Mouse (Mus musculus): ENCODE data around the gene Zfp574. TPM values are rescaled to one million over a fixed set of nuclear protein-coding genes. Genes with fewer than 3 reads are reported as not detected.
A peak's percentile ranks its signal among the peaks of the same experiment; 100 is the strongest.
"Not testable (repeated sequence)": the region's sequence is repeated elsewhere in the genome, so short reads cannot be mapped to it uniquely, and the experiment has no call there.

The Zfp574 gene
- polyA plus RNA-seq (2012) = 3.0 and 3.4 TPM in 2 replicates

DNA sequence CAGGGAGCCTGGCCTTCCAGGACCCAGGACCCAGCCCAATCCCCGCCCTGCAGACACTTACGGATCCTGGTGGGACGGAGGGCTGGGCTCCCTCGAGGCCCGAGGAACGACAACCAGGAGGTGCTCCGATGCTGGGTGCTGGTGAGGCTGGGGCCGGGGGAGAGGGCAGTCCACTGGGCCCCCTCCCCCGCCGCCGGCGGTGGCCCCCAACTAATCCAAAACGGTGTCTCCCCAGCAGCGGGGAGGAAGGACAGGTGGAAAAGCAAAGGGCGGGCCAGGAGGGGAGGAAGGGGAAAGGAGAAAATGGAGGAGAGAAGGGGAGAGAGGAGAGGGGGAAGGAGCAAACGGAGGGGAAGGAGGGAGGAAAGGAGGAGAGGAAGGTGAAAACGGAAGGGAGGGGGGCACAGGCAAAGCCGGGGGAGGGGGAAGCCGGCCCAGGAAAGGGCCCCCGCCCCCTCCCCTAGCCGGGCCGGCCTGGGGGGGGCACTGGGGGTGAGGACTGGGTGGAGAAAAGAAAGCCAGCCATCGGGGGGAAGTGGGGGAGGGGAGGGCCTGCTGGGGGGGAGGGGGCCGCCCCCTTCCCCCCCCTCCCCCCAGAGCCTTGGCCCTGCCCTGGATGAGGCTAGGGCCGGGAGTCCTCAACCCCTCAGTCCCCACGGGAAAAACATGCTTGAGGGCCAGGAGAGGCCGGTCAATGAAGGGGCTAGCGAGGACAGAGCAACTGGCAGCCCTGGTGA is at the start of gene Zfp574, which contains the start of gene Grik5:
Gene Zfp574, plus strand, starts transcription at position 589 of the 737 bp plus-strand sequence.
Gene Grik5, minus strand, starts transcription at position 368 of the 737 bp plus-strand sequence.
- Histone ChIP-seq H3K4me1 (ENCODE audit: control insufficient read depth) (peaks cover 51% of the 10 kb centered on the region), H3K27me3 (ENCODE audit: control insufficient read depth) (peaks cover 26% of the 10 kb centered on the region), H3K36me3 (ENCODE audit: control insufficient read depth) (peaks cover 12% of the 10 kb centered on the region), H3K9me3 (ENCODE audit: control insufficient read depth, low read length) (no peaks in the 10 kb centered on the region), H3K4me3 (replicated peaks) (peak within 1 kb of the TSS; percentile 64)
- TF ChIP-seq TAL1 (IDR thresholded peaks at IDR 0.05; ENCODE audit: low read length) (no peak), GATA1 (IDR thresholded peaks at IDR 0.05; ENCODE audit: low read length) (no peak)

DNA sequence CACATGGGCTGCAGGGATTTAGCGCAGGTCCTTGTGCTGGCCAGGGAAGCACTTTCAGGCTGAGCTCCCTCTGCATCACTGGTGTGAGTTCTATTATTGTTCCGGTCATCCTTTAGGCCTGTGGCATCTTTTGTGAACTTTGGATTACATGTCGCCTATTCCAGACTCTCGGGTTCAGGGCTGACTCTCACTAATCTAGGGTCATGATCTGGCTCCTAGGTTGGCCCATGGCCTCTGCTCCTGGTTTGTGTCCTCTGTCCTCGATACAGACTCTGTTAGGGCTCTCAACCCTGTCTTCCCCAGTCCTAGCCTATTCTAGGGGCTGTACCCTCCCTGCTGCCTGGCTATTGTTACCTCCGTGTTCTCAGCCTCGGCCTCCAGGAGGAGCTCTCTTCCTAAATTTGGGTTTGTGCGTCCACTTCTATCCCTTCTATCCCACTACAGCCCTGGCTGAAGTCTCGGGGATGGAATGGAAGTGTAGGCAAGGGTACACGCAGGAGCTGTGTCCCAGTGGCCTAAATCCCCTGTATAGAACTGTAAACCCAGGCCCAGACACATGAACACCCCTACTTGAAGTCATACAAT is 46.4 kb upstream of the Zfp574 start:
- Histone ChIP-seq H3K4me1 (ENCODE audit: control insufficient read depth) (peaks cover 14% of the 10 kb centered on the region), H3K9me3 (ENCODE audit: control insufficient read depth, low read length) (no peaks in the 10 kb centered on the region), H3K36me3 (ENCODE audit: control insufficient read depth) (peaks cover 4% of the 10 kb centered on the region; the same call in 1 of the 2 replicates), H3K27me3 (ENCODE audit: control insufficient read depth) (no peaks in the 10 kb centered on the region), H3K4me3 (replicated peaks) (no peak overlapping the region)
- no peak for TF ChIP-seq TAL1 (IDR thresholded peaks at IDR 0.05; ENCODE audit: low read length)
- TF ChIP-seq GATA1 (IDR thresholded peaks at IDR 0.05; ENCODE audit: low read length) = no peak

GRCm38 (mm10) chr7:25026452-25026851 is 45.9 kb upstream of the Zfp574 start:
- Histone ChIP-seq H3K36me3 (ENCODE audit: control insufficient read depth) (peaks cover 4% of the 10 kb centered on the region; the same call in 1 of the 2 replicates), H3K4me3 (replicated peaks) (no peak overlapping the region), H3K9me3 (ENCODE audit: control insufficient read depth, low read length) (no peaks in the 10 kb centered on the region), H3K4me1 (ENCODE audit: control insufficient read depth) (peaks cover 14% of the 10 kb centered on the region), H3K27me3 (ENCODE audit: control insufficient read depth) (no peaks in the 10 kb centered on the region)
- no peak for TF ChIP-seq GATA1 (IDR thresholded peaks at IDR 0.05; ENCODE audit: low read length)
- TF ChIP-seq TAL1 (IDR thresholded peaks at IDR 0.05; ENCODE audit: low read length) = no peak

DNA sequence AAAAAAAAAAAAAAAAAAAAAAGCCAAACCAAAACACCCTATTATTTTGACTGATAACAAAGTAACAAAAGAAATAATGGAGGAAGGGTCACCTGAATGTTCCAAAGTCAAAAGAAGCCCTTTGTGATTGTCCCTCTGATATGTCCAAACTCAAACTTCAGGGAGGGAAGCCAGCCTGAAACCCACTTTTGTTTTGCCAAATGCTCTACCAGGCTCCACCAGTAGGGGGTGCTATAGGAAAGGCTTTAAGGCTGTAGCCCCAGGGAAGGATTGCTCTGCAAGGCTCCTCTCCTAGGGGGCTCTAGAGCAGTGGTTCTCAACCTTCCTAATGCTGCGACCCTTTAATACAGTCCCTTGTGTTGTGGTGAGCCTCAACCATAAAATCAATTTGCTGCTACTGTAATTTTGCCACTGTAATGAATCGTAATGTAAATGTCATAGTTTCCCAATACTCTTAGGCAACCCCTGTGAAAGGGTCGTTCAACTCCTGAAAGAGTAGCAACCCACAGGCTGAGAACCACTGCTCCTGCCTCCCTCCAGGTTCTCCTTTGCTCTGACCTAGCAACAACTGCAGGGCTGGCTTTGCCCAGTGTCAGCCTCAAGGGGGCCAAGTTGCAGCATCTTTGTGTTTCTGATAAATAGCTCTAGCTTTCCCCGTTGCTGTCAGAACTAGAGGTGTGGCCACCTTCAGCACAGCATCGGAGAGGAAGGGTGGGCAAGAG is 42.2 kb upstream of the Zfp574 start:
- TF ChIP-seq TAL1 (IDR thresholded peaks at IDR 0.05; ENCODE audit: low read length) = no peak
- TF ChIP-seq GATA1 (IDR thresholded peaks at IDR 0.05; ENCODE audit: low read length) = no peak
- Histone ChIP-seq H3K36me3 (ENCODE audit: control insufficient read depth) (peaks cover 4% of the 10 kb centered on the region; the same call in 1 of the 2 replicates), H3K27me3 (ENCODE audit: control insufficient read depth) (no peaks in the 10 kb centered on the region), H3K4me3 (replicated peaks) (no peak overlapping the region), H3K9me3 (ENCODE audit: control insufficient read depth, low read length) (no peaks in the 10 kb centered on the region), H3K4me1 (ENCODE audit: control insufficient read depth) (peaks cover 14% of the 10 kb centered on the region)

GRCm38 (mm10) chr7:25031528-25031927 is 40.8 kb upstream of the Zfp574 start:
- Histone ChIP-seq H3K4me3 (replicated peaks) (no peak overlapping the region), H3K27me3 (ENCODE audit: control insufficient read depth) (no peaks in the 10 kb centered on the region), H3K9me3 (ENCODE audit: control insufficient read depth, low read length) (no peaks in the 10 kb centered on the region), H3K36me3 (ENCODE audit: control insufficient read depth) (peaks cover 4% of the 10 kb centered on the region; the same call in 1 of the 2 replicates), H3K4me1 (ENCODE audit: control insufficient read depth) (peaks cover 4% of the 10 kb centered on the region)
- no peak for TF ChIP-seq GATA1 (IDR thresholded peaks at IDR 0.05; ENCODE audit: low read length)

- peaks cover 3% of the 10 kb centered on the region; the same call in 1 of the 2 replicates for H3K4me1 ChIP-seq (ENCODE audit: control insufficient read depth)
- H3K27me3 ChIP-seq (ENCODE audit: control insufficient read depth) = no peaks in the 10 kb centered on the region
- no peak overlapping the region for H3K4me3 ChIP-seq (replicated peaks)
- TF ChIP-seq TAL1 (IDR thresholded peaks at IDR 0.05; ENCODE audit: low read length) = no peak
- no peaks in the 10 kb centered on the region for H3K9me3 ChIP-seq (ENCODE audit: control insufficient read depth, low read length)
- H3K36me3 ChIP-seq (ENCODE audit: control insufficient read depth) = no peaks in the 10 kb centered on the region
Observed at GRCm38 (mm10) chr7:25034796-25035195, 37.6 kb upstream of the Zfp574 start.

DNA sequence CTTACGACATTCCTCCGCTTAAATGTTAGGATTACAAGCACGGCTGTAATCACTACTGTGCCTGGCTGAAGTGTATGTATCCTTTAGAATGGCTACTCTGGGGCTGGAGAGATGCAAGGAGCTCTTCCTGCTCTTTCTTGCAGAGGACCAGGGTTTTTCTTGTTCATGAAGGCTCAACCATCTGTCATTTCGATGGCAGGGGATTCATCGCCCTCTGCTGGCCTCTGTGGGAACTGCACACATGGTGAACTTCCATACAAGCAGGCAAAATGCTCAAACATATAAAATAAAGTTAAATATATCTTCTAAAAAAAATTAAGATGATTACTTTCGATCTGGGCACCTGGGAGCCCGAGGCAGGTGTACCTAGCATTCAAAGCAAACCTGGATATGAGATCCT is 36.5 kb upstream of the Zfp574 start:
- no peaks in the 10 kb centered on the region for H3K9me3 ChIP-seq (ENCODE audit: control insufficient read depth, low read length)
- H3K4me1 ChIP-seq (ENCODE audit: control insufficient read depth) = no peaks in the 10 kb centered on the region
- TF ChIP-seq TAL1 (IDR thresholded peaks at IDR 0.05; ENCODE audit: low read length) = no peak
- TF ChIP-seq GATA1 (IDR thresholded peaks at IDR 0.05; ENCODE audit: low read length) = no peak
- no peak overlapping the region for H3K4me3 ChIP-seq (replicated peaks)
- no peaks in the 10 kb centered on the region for H3K36me3 ChIP-seq (ENCODE audit: control insufficient read depth)
- H3K27me3 ChIP-seq (ENCODE audit: control insufficient read depth) = no peaks in the 10 kb centered on the region

DNA sequence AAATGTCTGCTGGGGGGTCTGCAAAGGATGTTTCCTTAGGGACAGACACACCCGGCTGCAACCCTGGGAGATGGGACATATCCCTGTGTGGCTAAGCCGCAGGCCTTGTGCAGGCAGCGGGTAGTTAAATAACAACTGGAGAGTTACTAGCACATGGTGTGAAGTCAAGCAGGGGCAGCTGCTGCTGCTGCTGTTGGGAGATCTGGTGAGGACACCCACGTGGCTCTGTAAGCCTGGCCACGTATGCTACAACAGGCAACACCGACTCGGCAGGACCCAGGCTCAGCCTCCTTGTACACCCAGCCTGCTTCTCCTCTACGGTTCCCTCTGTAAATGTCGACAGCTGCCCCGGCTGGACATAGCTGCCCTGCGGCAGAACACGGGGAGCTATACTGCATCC is 30.4 kb upstream of the Zfp574 start:
- Histone ChIP-seq H3K4me1 (ENCODE audit: control insufficient read depth) (no peaks in the 10 kb centered on the region), H3K9me3 (ENCODE audit: control insufficient read depth, low read length) (no peaks in the 10 kb centered on the region), H3K27me3 (ENCODE audit: control insufficient read depth) (no peaks in the 10 kb centered on the region), H3K36me3 (ENCODE audit: control insufficient read depth) (peaks cover 7% of the 10 kb centered on the region; the same call in 1 of the 2 replicates), H3K4me3 (replicated peaks) (no peak overlapping the region)
- TF ChIP-seq TAL1 (IDR thresholded peaks at IDR 0.05; ENCODE audit: low read length) = no peak
- no peak for TF ChIP-seq GATA1 (IDR thresholded peaks at IDR 0.05; ENCODE audit: low read length)

DNA sequence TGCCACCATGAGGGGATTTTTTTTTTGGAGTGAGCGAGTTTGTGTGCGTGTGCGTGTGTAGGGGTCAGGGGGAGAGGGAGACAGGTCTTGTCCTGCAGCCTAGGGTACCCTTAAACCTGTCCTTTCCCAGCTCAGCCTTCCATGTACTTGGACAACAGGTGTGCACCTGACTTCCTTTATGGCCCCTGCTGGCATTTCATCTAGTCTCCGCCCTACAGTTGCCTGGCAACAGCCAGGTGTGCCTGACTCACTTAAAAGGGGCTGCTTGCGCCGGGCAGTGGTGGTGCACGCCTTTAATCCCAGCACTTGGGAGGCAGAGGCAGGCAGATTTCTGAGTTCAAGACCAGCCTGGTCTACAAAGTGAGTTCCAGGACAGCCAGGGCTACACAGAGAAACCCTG is 27.8 kb upstream of the Zfp574 start:
- not testable (repeated sequence) for H3K9me3 ChIP-seq (ENCODE audit: control insufficient read depth, low read length); H3K4me3 ChIP-seq (replicated peaks); H3K36me3 ChIP-seq (ENCODE audit: control insufficient read depth); H3K4me1 ChIP-seq (ENCODE audit: control insufficient read depth); H3K27me3 ChIP-seq (ENCODE audit: control insufficient read depth)
